Mouse (Mus musculus): ENCODE results near the gene Piwil1.

DNA sequence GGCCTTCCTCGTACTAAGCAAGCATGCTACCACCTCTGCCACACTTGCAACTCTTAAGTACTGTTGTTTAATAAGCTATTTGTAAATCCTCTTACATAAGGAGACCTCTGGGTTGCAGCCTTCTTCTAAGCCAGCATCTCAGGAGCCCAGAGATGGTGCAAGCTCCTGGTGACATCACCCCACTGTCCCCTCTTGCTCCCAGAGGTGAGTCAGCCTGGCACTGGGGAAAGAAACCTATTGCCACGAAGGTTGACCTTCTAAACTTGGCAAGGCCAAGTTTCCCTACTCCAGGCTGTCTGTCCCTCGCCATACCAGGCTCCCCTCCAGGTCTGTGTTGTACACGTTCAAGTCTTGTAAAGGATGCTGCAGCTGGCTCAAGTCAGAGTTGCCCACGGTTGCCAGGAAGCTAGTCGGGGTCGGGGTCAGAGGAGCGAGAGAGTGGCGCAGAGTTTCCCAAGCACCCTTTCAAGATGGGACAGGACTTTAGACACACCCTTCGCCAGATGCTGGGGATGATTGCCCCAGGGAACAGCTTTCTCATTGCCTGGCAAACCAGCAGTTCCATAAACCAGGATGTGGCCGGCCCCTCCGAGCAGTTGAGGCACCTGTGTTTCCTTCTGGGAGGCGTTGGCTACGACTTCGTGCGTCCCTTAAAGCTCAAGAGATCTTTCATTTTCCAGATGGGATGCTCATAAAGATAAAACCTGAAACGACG lies 7.6 kb upstream of the Piwil1 start:
- TF ChIP-seq CTCF (IDR thresholded peaks at IDR 0.05; ENCODE audit: borderline replicate concordance, extremely low read depth, insufficient read depth, insufficient read length), result no peak
- no peak for TF ChIP-seq POLR2A (IDR thresholded peaks at IDR 0.05; ENCODE audit: borderline replicate concordance, extremely low read depth, insufficient read depth, insufficient read length, poor library complexity, severe bottlenecking)
